Mouse (Mus musculus): ENCODE measurements around the gene Lbhd1.
"Not testable (repeated sequence)": the region's sequence is repeated elsewhere in the genome, so short reads cannot be mapped to it uniquely, and the experiment has no call there.

The Lbhd1 gene

GRCm38 (mm10) chr19:8883616-8884015, at the start of gene Lbhd1, which contains the start of gene Gm49403:
Gene Lbhd1 (plus strand): TSS chr19:8883732.
Gene Gm49403 (plus strand): TSS chr19:8883930.
- no peak for DNase-seq (ENCODE audit: extremely low read depth, insufficient read length, low spot score)

- DNase-seq (ENCODE audit: extremely low read depth, insufficient read length, low spot score): not testable (repeated sequence)
Measured at GRCm38 (mm10) chr19:8836327-8836726, 47.2 kb upstream of the Lbhd1 start.

GRCm38 (mm10) chr19:8837251-8837791, 46.2 kb upstream of the Lbhd1 start, which contains the start of gene Bscl2:
Gene Bscl2 (plus strand): TSS chr19:8837467.
- peak; percentile 17 for DNase-seq (ENCODE audit: extremely low read depth, insufficient read length, low spot score)

GRCm38 (mm10) chr19:8838041-8838730, 45.3 kb upstream of the Lbhd1 start:
- DNase-seq (ENCODE audit: extremely low read depth, insufficient read length, low spot score): no peak

GRCm38 (mm10) chr19:8839103-8839907, 44.2 kb upstream of the Lbhd1 start, which contains the start of gene Gng3:
Gene Gng3 (minus strand): TSS chr19:8839194.
- DNase-seq (ENCODE audit: extremely low read depth, insufficient read length, low spot score): no peak

- DNase-seq (ENCODE audit: extremely low read depth, insufficient read length, low spot score): peak; percentile 19
Measured at GRCm38 (mm10) chr19:8839908-8840791, 43.4 kb upstream of the Lbhd1 start.

GRCm38 (mm10) chr19:8841012-8841411, 42.5 kb upstream of the Lbhd1 start:
- DNase-seq (ENCODE audit: extremely low read depth, insufficient read length, low spot score): no peak

GRCm38 (mm10) chr19:8842961-8843360, 40.6 kb upstream of the Lbhd1 start:
- no peak for DNase-seq (ENCODE audit: extremely low read depth, insufficient read length, low spot score)

GRCm38 (mm10) chr19:8844371-8845129, 39.0 kb upstream of the Lbhd1 start:
- no peak for DNase-seq (ENCODE audit: extremely low read depth, insufficient read length, low spot score)

GRCm38 (mm10) chr19:8848356-8848755, 35.2 kb upstream of the Lbhd1 start:
- no peak for DNase-seq (ENCODE audit: extremely low read depth, insufficient read length, low spot score)

- peak; percentile 73 for DNase-seq (ENCODE audit: extremely low read depth, insufficient read length, low spot score)
Measured at GRCm38 (mm10) chr19:8850402-8850901, 33.1 kb upstream of the Lbhd1 start, which contains the start of gene Lrrn4cl. Gene Lrrn4cl (plus strand): TSS chr19:8850768.

GRCm38 (mm10) chr19:8851639-8852038, 31.9 kb upstream of the Lbhd1 start:
- DNase-seq (ENCODE audit: extremely low read depth, insufficient read length, low spot score): no peak

- DNase-seq (ENCODE audit: extremely low read depth, insufficient read length, low spot score): no peak
Measured at GRCm38 (mm10) chr19:8852236-8852928, 31.1 kb upstream of the Lbhd1 start.

- no peak for DNase-seq (ENCODE audit: extremely low read depth, insufficient read length, low spot score)
Measured at GRCm38 (mm10) chr19:8853117-8853516, 30.4 kb upstream of the Lbhd1 start.

- DNase-seq (ENCODE audit: extremely low read depth, insufficient read length, low spot score): no peak
Measured at GRCm38 (mm10) chr19:8857689-8858088, 25.8 kb upstream of the Lbhd1 start.

- no peak for DNase-seq (ENCODE audit: extremely low read depth, insufficient read length, low spot score)
Measured at GRCm38 (mm10) chr19:8859018-8859417, 24.5 kb upstream of the Lbhd1 start.

GRCm38 (mm10) chr19:8864265-8864664, 19.3 kb upstream of the Lbhd1 start:
- DNase-seq (ENCODE audit: extremely low read depth, insufficient read length, low spot score): no peak

GRCm38 (mm10) chr19:8870381-8870780, 13.2 kb upstream of the Lbhd1 start:
- not testable (repeated sequence) for DNase-seq (ENCODE audit: extremely low read depth, insufficient read length, low spot score)

- DNase-seq (ENCODE audit: extremely low read depth, insufficient read length, low spot score): no peak
Measured at GRCm38 (mm10) chr19:8870838-8871237, 12.7 kb upstream of the Lbhd1 start.

Measured in 3134 (cell line).